Mouse (Mus musculus) liver, embryonic 12.5 days (tissue): ENCODE data around the gene Tmcc3. TPM values are rescaled to one million over a fixed set of nuclear protein-coding genes. Genes with fewer than 3 reads are reported as not detected.

Experiments used
- microRNA-seq: library from miRNA; unstranded; fragments of <30 nt; microRNA quantifications from one replicate; pipeline ENCODE4, GENCODE M21; 2017
- polyA plus RNA-seq: library from polyadenylated mRNA; unstranded; fragments of >200 nt; fragmentation: Nextera tagmentation; extraction: Ambion mirVana; gene quantifications from 2 replicates; pipeline ENCODE4 v1.2.1, GENCODE M21; 2016

The Tmcc3 gene
- polyA plus RNA-seq, 1 experiment from 2014 or later, result 3.7 TPM

Small RNAs within 50 kb of the gene (microRNA-seq; reads per million reads assigned to microRNA genes)
- gene Mir7211, result not detected

Other genes starting within 250 kb of the Tmcc3 start
- 4.1 and 4.2 TPM in 2 replicates for gene Nr2c1, start 163.9 kb upstream of the Tmcc3 start, polyA plus RNA-seq
- gene Ndufa12, start 113.2 kb upstream of the Tmcc3 start, polyA plus RNA-seq, result 282 and 291 TPM in 2 replicates
- gene Gm4792, start 13.2 kb upstream of the Tmcc3 start, polyA plus RNA-seq, result not detected in 2 replicates